Mouse (Mus musculus) heart, embryonic 16.5 days (tissue): Measurements from ENCODE around the gene Rev1. TPM values are rescaled to one million over a fixed set of nuclear protein-coding genes. Genes with fewer than 3 reads are reported as not detected.
A peak's percentile ranks its signal among the peaks of the same experiment; 100 is the strongest.
"Not testable (repeated sequence)": the region's sequence is repeated elsewhere in the genome, so short reads cannot be mapped to it uniquely, and the experiment has no call there.

Experiments used
- ATAC-seq: fragments of 200-750 bp; cut with Nextera tagmentation; replicated peaks from 2 replicates; pipeline ENCODE4 v1.8.0; 2017; ENCODE audit warnings: moderate number of reproducible peaks; ENCODE audit not compliant: insufficient read depth, low FRiP score; ENCODE audit errors: extremely low read depth
- H3K27ac ChIP-seq: fragments of 300-500 bp; sonication (generic); 2 replicates; pipeline ENCODE4 v1.5.1; 2014; ENCODE audit warnings: mild to moderate bottlenecking, low read length, control low read depth, moderate library complexity
- H3K27me3 ChIP-seq: fragments of 300-500 bp; sonication (generic); 2 replicates; pipeline ENCODE4 v1.6.1; 2014; ENCODE audit warnings: low read length, mixed read lengths; ENCODE audit not compliant: control insufficient read depth, insufficient read depth
- H3K36me3 ChIP-seq: fragments of 300-500 bp; sonication (generic); 2 replicates; pipeline ENCODE4 v1.6.1; 2014; ENCODE audit not compliant: control insufficient read depth, insufficient read depth
- H3K4me1 ChIP-seq: fragments of 300-500 bp; sonication (generic); 2 replicates; pipeline ENCODE4 v1.6.1; 2014; ENCODE audit warnings: low read length, mixed read lengths; ENCODE audit not compliant: control insufficient read depth, insufficient read depth
- H3K4me2 ChIP-seq: fragments of 300-500 bp; sonication (generic); 2 replicates; pipeline ENCODE4 v1.6.1; 2014; ENCODE audit warnings: low read depth, mild to moderate bottlenecking, control low read depth, low read length
- H3K4me3 ChIP-seq: fragments of 300-500 bp; sonication (generic); 2 replicates; pipeline ENCODE4 v1.5.1; 2014; ENCODE audit warnings: mild to moderate bottlenecking, control low read depth, low read length
- H3K9ac ChIP-seq: fragments of 300-500 bp; sonication (generic); 2 replicates; pipeline ENCODE4 v1.6.1; 2014; ENCODE audit warnings: low read length, control low read depth
- H3K9me3 ChIP-seq: fragments of 300-500 bp; sonication (generic); replicated peaks from 2 replicates; pipeline ENCODE4 v1.6.1; 2016; ENCODE audit warnings: low read length; ENCODE audit not compliant: control insufficient read depth
- WGBS: fragments of 180-500 bp; shearing (Covaris S2); extraction: QIAGEN DNeasy Blood & Tissue Kit; methylation state at CpG from one replicate; pipeline ENCODE4 v1.1.7; 2014; 5-methylcytosine and 5-hydroxymethylcytosine counted together
- polyA plus RNA-seq: library from polyadenylated mRNA; unstranded; fragments of >200 nt; fragmentation: Nextera tagmentation; extraction: Ambion mirVana; gene quantifications from 2 replicates; pipeline ENCODE4 v1.2.1, GENCODE M21; 2015

Gene Rev1
- polyA plus RNA-seq, 1 experiment from 2014 or later: 16.3 TPM

GRCm38 (mm10) chr1:38109786-38110185, 19.8 kb downstream of the Rev1 start:
- 92% methylated on average over 7 of the region's 7 CpGs for WGBS
- Histone ChIP-seq H3K9me3 (no peaks in the 10 kb centered on the region), H3K27ac (no peak overlapping the region), H3K4me1 (peaks cover 2% of the 10 kb centered on the region), H3K27me3 (no peaks in the 10 kb centered on the region), H3K36me3 (peaks cover 4% of the 10 kb centered on the region; the same call in 1 of the 2 replicates), H3K4me2 (no peak overlapping the region), H3K4me3 (no peak overlapping the region), H3K9ac (no peak overlapping the region)
- ATAC-seq: no peak

DNA sequence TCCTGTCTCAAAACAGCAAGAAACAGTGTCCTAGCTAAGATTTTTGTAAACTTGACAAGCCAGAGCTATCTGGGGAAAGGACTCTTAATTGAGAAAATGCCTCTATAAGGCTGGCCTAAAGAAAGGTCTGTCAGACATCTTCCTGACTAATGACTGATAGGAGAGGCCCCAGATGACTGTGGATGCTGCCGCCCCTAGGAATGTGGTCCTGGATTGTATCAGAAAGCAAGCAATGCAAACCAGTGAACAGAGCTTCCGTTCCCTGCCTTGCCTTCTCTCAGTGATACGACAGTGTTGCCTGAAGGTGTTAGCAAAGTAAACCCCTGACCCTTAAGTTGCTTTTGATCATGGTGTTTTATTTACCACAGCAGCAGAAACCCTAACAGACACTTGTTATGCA, 25.8 kb downstream of the Rev1 start:
- Histone ChIP-seq H3K9ac (no peak overlapping the region), H3K27ac (peak overlapping the region; percentile 51), H3K27me3 (no peaks in the 10 kb centered on the region), H3K36me3 (peaks cover 4% of the 10 kb centered on the region; the same call in 1 of the 2 replicates), H3K4me2 (no peak overlapping the region), H3K4me1 (peaks cover 15% of the 10 kb centered on the region), H3K9me3 (no peaks in the 10 kb centered on the region), H3K4me3 (no peak overlapping the region)
- WGBS: 10% methylated on average over 3 of the region's 3 CpGs
- ATAC-seq: 0 out of 2 replicates have a peak, but pooled peaks have one; percentile 45

GRCm38 (mm10) chr1:38103214-38103613, 26.4 kb downstream of the Rev1 start:
- H3K36me3 ChIP-seq: peaks cover 4% of the 10 kb centered on the region; the same call in 1 of the 2 replicates
- no peak overlapping the region for H3K9ac ChIP-seq
- no peak overlapping the region for H3K4me2 ChIP-seq
- H3K9me3 ChIP-seq: no peaks in the 10 kb centered on the region
- no peak for ATAC-seq
- no peak overlapping the region for H3K27ac ChIP-seq
- no peak overlapping the region for H3K4me3 ChIP-seq
- H3K27me3 ChIP-seq: no peaks in the 10 kb centered on the region
- peaks cover 15% of the 10 kb centered on the region for H3K4me1 ChIP-seq
- 75% methylated on average over 1 of the region's 1 CpGs for WGBS

DNA sequence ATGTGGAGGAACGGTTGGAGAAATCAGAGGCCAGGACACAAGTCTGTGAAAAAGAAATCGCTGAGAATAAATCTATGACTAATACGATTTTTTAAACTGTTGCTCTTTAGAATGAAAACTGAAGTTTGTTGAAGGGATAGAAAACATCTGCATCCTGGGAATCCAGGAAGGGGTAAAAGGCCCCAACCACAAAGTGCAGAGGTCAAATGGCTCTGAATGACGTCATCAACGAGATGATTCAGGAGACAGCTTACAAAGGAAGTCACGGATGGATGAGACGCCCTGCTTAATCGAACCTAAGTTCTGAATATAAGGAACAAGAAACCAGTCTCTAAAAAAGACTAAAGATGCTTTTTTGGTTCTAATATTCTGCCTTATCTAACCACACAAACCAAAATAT, 48.3 kb downstream of the Rev1 start:
- Histone ChIP-seq H3K27me3 (no peaks in the 10 kb centered on the region), H3K9ac (no peak overlapping the region), H3K36me3 (peaks cover 17% of the 10 kb centered on the region), H3K4me3 (no peak overlapping the region), H3K4me2 (no peak overlapping the region), H3K27ac (no peak overlapping the region), H3K4me1 (no peaks in the 10 kb centered on the region), H3K9me3 (no peaks in the 10 kb centered on the region)
- ATAC-seq: no peak
- WGBS: 67% methylated on average over 8 of the region's 8 CpGs

- H3K4me3 ChIP-seq: no peak overlapping the region
- no peaks in the 10 kb centered on the region for H3K4me1 ChIP-seq
- H3K9ac ChIP-seq: no peak overlapping the region
- H3K27ac ChIP-seq: no peak overlapping the region
- 33% methylated on average over 8 of the region's 8 CpGs for WGBS
- H3K9me3 ChIP-seq: no peaks in the 10 kb centered on the region
- H3K27me3 ChIP-seq: no peaks in the 10 kb centered on the region
- no peak for ATAC-seq
- peaks cover 27% of the 10 kb centered on the region for H3K36me3 ChIP-seq
- no peak overlapping the region for H3K4me2 ChIP-seq
Observed at GRCm38 (mm10) chr1:38071326-38071725, 58.3 kb downstream of the Rev1 start.

- Histone ChIP-seq H3K9me3 (no peaks in the 10 kb centered on the region), H3K36me3 (peaks cover 45% of the 10 kb centered on the region), H3K27ac (no peak overlapping the region), H3K4me3 (no peak overlapping the region), H3K4me1 (no peaks in the 10 kb centered on the region), H3K27me3 (no peaks in the 10 kb centered on the region), H3K9ac (no peak overlapping the region), H3K4me2 (no peak overlapping the region)
- no peak for ATAC-seq
- 90% methylated on average over 10 of the region's 10 CpGs for WGBS
Observed at GRCm38 (mm10) chr1:38067276-38067675, 62.3 kb downstream of the Rev1 start.

DNA sequence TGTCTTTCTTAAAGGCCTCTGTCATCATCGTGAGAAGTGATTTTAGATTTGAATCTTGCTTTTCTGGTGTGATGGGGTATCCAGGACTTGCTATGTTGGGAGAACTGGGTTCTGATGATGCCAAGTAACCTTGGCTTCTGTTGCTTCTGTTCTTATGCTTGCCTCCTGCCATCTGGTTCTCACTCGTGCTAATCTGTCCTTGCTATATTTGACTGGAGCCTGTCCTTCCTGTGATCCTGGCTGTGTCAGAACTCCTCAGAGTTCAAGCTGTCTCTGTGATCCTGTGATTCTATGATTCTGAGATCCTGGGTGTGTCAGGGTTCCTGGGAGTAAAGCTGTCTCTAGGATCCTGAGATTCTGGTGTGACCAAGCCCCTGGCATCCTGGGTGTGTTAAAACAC, 67.4 kb downstream of the Rev1 start:
- H3K27me3 ChIP-seq, H3K9me3 ChIP-seq, H3K27ac ChIP-seq, ATAC-seq, H3K4me3 ChIP-seq, H3K4me2 ChIP-seq, H3K9ac ChIP-seq, H3K4me1 ChIP-seq: not testable (repeated sequence)
- 71% methylated on average over 2 of the region's 2 CpGs for WGBS
- peaks cover 36% of the 10 kb centered on the region for H3K36me3 ChIP-seq

DNA sequence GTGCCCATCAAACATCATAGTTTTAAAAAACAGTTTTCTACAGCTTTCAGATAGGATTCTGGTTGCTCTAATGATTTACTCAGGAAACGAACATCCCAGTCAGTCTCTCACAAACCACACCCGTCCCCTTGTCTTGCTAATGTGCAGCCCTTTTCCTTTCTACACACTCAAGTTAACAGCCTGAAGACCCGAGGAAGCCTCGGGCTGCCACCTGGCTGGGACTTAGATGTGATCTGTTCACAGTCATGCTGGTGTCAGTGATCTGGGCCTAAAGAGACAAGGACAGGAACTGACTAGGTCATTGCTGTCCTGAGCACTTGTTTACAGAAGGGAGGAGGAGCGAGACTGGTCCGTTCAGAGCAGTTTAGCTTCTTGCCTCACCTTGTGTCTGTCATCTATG, 71.2 kb downstream of the Rev1 start:
- Histone ChIP-seq H3K9ac (no peak overlapping the region), H3K27me3 (no peaks in the 10 kb centered on the region), H3K36me3 (peaks cover 47% of the 10 kb centered on the region), H3K27ac (no peak overlapping the region), H3K4me3 (no peak overlapping the region), H3K4me2 (no peak overlapping the region), H3K4me1 (no peaks in the 10 kb centered on the region), H3K9me3 (no peaks in the 10 kb centered on the region)
- no peak for ATAC-seq
- 68% methylated on average over 6 of the region's 6 CpGs for WGBS

GRCm38 (mm10) chr1:38055176-38055575, 74.4 kb downstream of the Rev1 start:
- H3K4me3 ChIP-seq: no peak overlapping the region
- H3K9ac ChIP-seq: no peak overlapping the region
- H3K36me3 ChIP-seq: peaks cover 50% of the 10 kb centered on the region
- no peaks in the 10 kb centered on the region for H3K27me3 ChIP-seq
- H3K9me3 ChIP-seq: no peaks in the 10 kb centered on the region
- no peak for ATAC-seq
- WGBS: 89% methylated on average over 5 of the region's 5 CpGs
- no peaks in the 10 kb centered on the region for H3K4me1 ChIP-seq
- H3K27ac ChIP-seq: no peak overlapping the region
- H3K4me2 ChIP-seq: no peak overlapping the region

DNA sequence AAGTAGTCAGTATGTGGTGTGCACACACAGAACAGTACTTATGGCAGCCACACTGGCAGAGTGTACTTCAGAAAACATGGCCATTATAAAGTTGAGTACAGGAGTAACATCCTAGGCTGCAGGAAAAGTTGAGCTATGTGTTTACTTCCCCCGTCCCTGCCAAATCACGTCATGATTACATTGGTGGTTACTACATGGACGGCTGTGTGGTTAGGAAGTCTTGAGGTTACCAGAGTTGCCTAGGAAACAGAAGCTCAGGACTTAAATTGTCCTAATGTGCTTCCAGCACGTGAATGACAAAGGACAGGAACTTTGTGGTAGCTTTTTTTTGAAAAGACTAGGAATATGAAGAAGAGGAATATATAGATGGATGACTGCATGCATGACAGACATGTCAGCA, 80.0 kb downstream of the Rev1 start:
- Histone ChIP-seq H3K9me3 (no peaks in the 10 kb centered on the region), H3K4me2 (no peak overlapping the region), H3K36me3 (peaks cover 64% of the 10 kb centered on the region), H3K27ac (no peak overlapping the region), H3K9ac (no peak overlapping the region), H3K27me3 (no peaks in the 10 kb centered on the region), H3K4me1 (no peaks in the 10 kb centered on the region), H3K4me3 (no peak overlapping the region)
- no peak for ATAC-seq
- 53% methylated on average over 4 of the region's 4 CpGs for WGBS
